Mouse (Mus musculus): ENCODE measurements around the gene Mcm7. TPM values are rescaled to one million over a fixed set of nuclear protein-coding genes. Genes with fewer than 3 reads are reported as not detected.

Gene Mcm7
- polyA plus RNA-seq, 1 experiment from 2014 or later = 83.3 TPM

DNA sequence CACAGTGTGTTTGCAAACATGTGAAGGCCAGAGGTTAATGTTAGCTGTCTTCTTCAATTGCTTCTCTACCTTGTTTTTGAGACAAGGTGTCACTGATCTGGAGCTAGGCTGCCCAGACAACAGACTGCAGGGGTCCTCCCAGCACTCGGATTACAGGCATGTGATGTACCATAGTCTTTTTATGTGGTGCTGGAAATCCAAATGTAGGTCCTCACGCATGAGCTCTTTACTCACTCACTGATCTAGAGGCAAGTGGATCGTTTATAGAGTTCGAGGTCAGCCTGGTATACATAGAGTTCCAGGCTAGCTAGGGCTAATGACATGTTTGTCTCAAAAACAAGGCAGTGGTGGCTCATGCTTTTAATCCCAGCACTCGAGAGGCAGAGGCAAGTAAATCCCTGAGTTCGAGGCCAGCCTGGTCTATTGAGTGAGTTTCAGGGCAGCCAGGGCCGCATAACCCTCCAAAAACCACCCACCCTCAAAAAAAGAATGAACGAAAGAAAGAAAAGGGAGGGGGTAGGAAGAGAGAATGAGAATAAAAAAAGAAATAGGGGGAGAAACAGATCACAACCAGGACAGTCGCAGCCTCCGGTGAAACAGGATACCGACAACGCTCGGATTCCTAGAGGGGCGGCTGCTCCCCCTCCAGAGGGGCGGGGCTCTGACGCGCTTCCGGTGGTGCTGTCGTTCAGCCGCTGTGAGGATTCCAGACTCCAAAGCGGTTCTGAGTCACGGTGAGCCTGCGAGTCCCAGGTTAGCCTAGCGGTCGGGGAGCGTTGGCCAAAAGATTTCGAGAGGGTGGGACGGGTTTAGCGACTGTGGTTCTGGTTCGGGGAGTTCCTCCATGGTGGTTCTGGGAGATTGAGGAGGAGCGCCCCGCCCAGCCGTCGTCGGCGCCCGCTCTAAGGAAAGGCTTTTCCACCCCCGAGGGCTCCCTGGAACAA is 55.7 kb downstream of the Mcm7 start, which contains the start of gene Zscan21:
Gene Zscan21, plus strand, starts transcription at position 649 of the 944 bp plus-strand sequence.
- TF ChIP-seq EP300 (IDR thresholded peaks at IDR 0.05; ENCODE audit: low read depth) = peak; percentile 17; the same call in 1 of the 2 replicates
- TF ChIP-seq CTCF (IDR thresholded peaks at IDR 0.05; ENCODE audit: low read depth) = peak; percentile 17; the same call in 1 of the 2 replicates
- Histone ChIP-seq H3K36me3 (replicated peaks; ENCODE audit: insufficient read depth, low read length) (peaks cover 5% of the 10 kb centered on the region; the same call in 1 of the 2 replicates), H3K27ac (ENCODE audit: low read depth) (peak within 1 kb of the TSS; percentile 92), H3K4me2 (ENCODE audit: low read depth, low read length) (peak within 1 kb of the TSS; percentile 67), H3K9me3 (ENCODE audit: low read length) (no peaks in the 10 kb centered on the region), H3K9ac (replicated peaks) (peak within 1 kb of the TSS; percentile 79), H3K27me3 (ENCODE audit: insufficient read depth, low read length) (no peaks in the 10 kb centered on the region), H3K4me3 (ENCODE audit: low read depth, low read length) (peak within 1 kb of the TSS; percentile 72), H3K4me1 (ENCODE audit: insufficient read depth) (peaks cover 18% of the 10 kb centered on the region)
- ATAC-seq = peak; percentile 99
- 7% methylated on average over 38 of the region's 38 CpGs for WGBS (ENCODE audit: insufficient replicate concordance)
- peak; percentile 93 for DNase-seq

MicroRNAs within 50 kb of the gene (microRNA counts, 519-probe panel; counts per million panel counts)
- microRNA mmu-miR-106b = 5,567 counts per million, percentile 63 among the panel's probes with 10 or more counts
- microRNA mmu-miR-25 = 7,977 counts per million, percentile 92 among the panel's probes with 10 or more counts
- 5,465 counts per million, percentile 62 among the panel's probes with 10 or more counts for microRNA mmu-miR-93

Small RNAs within 50 kb of the gene (microRNA-seq; reads per million reads assigned to microRNA genes)
- gene Mir106b = 5,646 reads per million, percentile 88 among the genes with 10 or more reads in this experiment
- gene Mir25 = 1,101 reads per million, percentile 73 among the genes with 10 or more reads in this experiment
- gene Mir93 = 6,501 reads per million, percentile 90 among the genes with 10 or more reads in this experiment

Other genes starting within 250 kb of the Mcm7 start
- 0.22 and 0.26 TPM in 2 replicates for gene Gjc3, start 209.3 kb downstream of the Mcm7 start, polyA plus RNA-seq (2015; fragmentation: Nextera tagmentation; extraction: Ambion mirVana)
- gene Azgp1, start 190.9 kb downstream of the Mcm7 start, polyA plus RNA-seq (2015; fragmentation: Nextera tagmentation; extraction: Ambion mirVana) = 745 and 764 TPM in 2 replicates
- gene Smok3a, start 151.2 kb downstream of the Mcm7 start, polyA plus RNA-seq (2015; fragmentation: Nextera tagmentation; extraction: Ambion mirVana) = not detected in 2 replicates
- gene Smok3b, start 151.0 kb downstream of the Mcm7 start, polyA plus RNA-seq (2015; fragmentation: Nextera tagmentation; extraction: Ambion mirVana) = not detected in 2 replicates
- not detected in 2 replicates for gene Smok3c, start 119.2 kb downstream of the Mcm7 start, polyA plus RNA-seq (2015; fragmentation: Nextera tagmentation; extraction: Ambion mirVana)
- gene Zkscan1, start 87.3 kb downstream of the Mcm7 start, polyA plus RNA-seq (2015; fragmentation: Nextera tagmentation; extraction: Ambion mirVana) = 3.5 and 4.2 TPM in 2 replicates
- 10.3 and 12.3 TPM in 2 replicates for gene Zscan21, start 55.5 kb downstream of the Mcm7 start, polyA plus RNA-seq (2015; fragmentation: Nextera tagmentation; extraction: Ambion mirVana)
- 3.8 and 6.5 TPM in 2 replicates for gene Zfp113, start 16.7 kb downstream of the Mcm7 start, polyA plus RNA-seq (2015; fragmentation: Nextera tagmentation; extraction: Ambion mirVana)
- 197 and 222 TPM in 2 replicates for gene Cops6, start 11.4 kb downstream of the Mcm7 start, polyA plus RNA-seq (2015; fragmentation: Nextera tagmentation; extraction: Ambion mirVana)
- gene Ap4m1, start 420 bp downstream of the Mcm7 start, polyA plus RNA-seq (2015; fragmentation: Nextera tagmentation; extraction: Ambion mirVana) = 3.0 and 3.8 TPM in 2 replicates
- 17.3 and 20.6 TPM in 2 replicates for gene Taf6, start 15.0 kb upstream of the Mcm7 start, polyA plus RNA-seq (2015; fragmentation: Nextera tagmentation; extraction: Ambion mirVana)
- gene Cnpy4, start 15.1 kb upstream of the Mcm7 start, polyA plus RNA-seq (2015; fragmentation: Nextera tagmentation; extraction: Ambion mirVana) = 6.7 and 7.5 TPM in 2 replicates
- gene Mblac1, start 21.9 kb upstream of the Mcm7 start, polyA plus RNA-seq (2015; fragmentation: Nextera tagmentation; extraction: Ambion mirVana) = 2.9 and 3.2 TPM in 2 replicates
- 0.53 and 0.58 TPM in 2 replicates for gene Nxpe5, start 53.5 kb upstream of the Mcm7 start, polyA plus RNA-seq (2015; fragmentation: Nextera tagmentation; extraction: Ambion mirVana)
- gene Lamtor4, start 83.1 kb upstream of the Mcm7 start, polyA plus RNA-seq (2015; fragmentation: Nextera tagmentation; extraction: Ambion mirVana) = 47.5 and 47.8 TPM in 2 replicates
- 2.3 and 2.4 TPM in 2 replicates for gene BC037034, start 91.6 kb upstream of the Mcm7 start, polyA plus RNA-seq (2015; fragmentation: Nextera tagmentation; extraction: Ambion mirVana)
- gene Gal3st4, start 100.4 kb upstream of the Mcm7 start, polyA plus RNA-seq (2015; fragmentation: Nextera tagmentation; extraction: Ambion mirVana) = 0.12 TPM in 1 of 2 replicates, not detected in the other
- not detected in 2 replicates for gene Gm43720, start 107.5 kb upstream of the Mcm7 start, polyA plus RNA-seq (2015; fragmentation: Nextera tagmentation; extraction: Ambion mirVana)
- 0.21 and 0.44 TPM in 2 replicates for gene Gpc2, start 107.6 kb upstream of the Mcm7 start, polyA plus RNA-seq (2015; fragmentation: Nextera tagmentation; extraction: Ambion mirVana)
- 0.41 and 0.44 TPM in 2 replicates for gene Stag3, start 107.8 kb upstream of the Mcm7 start, polyA plus RNA-seq (2015; fragmentation: Nextera tagmentation; extraction: Ambion mirVana)
- 0.46 and 0.56 TPM in 2 replicates for gene Pvrig, start 169.5 kb upstream of the Mcm7 start, polyA plus RNA-seq (2015; fragmentation: Nextera tagmentation; extraction: Ambion mirVana)

Measured in liver, postnatal 0 days (tissue).